Mouse (Mus musculus) sigmoid colon, adult 10 weeks (tissue): Measurements from ENCODE around the gene Olfr1513. TPM values are rescaled to one million over a fixed set of nuclear protein-coding genes. Genes with fewer than 3 reads are reported as not detected.

Source experiments
- polyA plus RNA-seq: library from polyadenylated mRNA; stranded (reverse); fragments of 350-450 nt; fragmentation: Illumina TruSeq; extraction: RNeasy Lipid Tissue Mini Kit (QIAGEN cat#74804); gene quantifications from one replicate; pipeline ENCODE4 v1.2.3, GENCODE M21; 2014; ENCODE audit warnings: low read depth, low replicate concordance

The Olfr1513 gene
- not detected for polyA plus RNA-seq

DNA sequence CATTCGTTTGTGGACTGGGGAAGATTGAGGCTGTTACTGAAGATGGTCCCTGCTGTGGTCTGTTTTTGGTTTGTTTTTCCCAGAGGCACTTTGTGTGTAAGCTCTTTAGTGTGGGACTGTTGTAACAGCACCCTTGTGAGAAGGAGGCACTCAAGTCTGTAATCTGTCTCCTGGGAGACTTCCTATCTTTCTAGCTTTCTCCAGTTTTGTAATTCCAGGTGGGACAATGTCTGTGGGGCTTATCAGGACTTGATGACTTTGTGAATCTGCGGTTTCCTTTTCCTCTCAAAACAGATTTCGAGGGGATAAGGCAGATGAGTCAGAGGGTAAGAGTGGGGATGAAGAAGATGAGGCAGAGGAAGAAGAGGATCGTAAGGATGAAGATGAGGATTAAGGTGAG lies at the start of gene Olfr1513:
Gene Olfr1513 (minus strand): TSS at position 101 of the 400 bp plus-strand sequence.

DNA sequence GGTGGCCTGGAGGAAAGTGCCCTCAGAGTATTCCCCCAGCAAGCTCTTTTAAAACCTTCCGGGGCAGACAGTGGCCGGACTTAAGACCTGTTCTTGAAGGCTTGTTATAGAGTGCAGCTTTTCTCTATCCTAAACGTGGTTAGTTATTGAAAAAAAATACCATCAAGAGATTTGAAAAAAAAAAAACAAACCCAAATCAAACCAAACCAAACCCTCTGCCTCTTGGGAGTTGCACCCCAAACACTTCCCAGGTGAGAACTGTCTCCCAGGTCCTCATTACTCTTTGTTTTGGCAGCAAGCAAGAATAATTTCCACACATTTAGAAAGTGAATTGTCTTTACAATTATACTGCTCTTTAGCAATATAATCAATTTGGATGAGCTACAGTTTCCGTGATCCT lies 41.1 kb upstream of the Olfr1513 start, which contains the start of gene Olfr1511:
Gene Olfr1511 (minus strand): TSS at position 101 of the 400 bp plus-strand sequence.

DNA sequence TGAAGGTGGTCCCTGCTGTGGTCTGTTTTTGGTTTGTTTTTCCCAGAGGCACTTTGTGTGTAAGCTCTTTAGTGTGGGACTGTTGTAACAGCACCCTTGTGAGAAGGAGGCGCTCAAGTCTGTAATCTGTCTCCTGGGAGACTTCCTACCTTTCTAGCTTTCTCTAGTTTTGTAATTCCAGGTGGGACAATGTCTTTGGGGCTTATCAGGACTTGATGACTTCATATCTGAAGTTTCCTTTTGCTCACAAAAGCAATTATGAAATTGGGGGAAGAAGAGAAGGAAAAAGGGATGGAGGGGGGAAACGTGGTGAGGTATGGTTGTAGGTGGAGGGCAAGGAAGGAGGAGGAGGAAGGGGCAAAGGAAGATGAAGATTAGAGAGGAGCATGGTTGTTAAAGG lies 22.9 kb upstream of the Olfr1513 start, which contains the start of gene Olfr1512:
Gene Olfr1512 (minus strand): TSS at position 101 of the 400 bp plus-strand sequence.

DNA sequence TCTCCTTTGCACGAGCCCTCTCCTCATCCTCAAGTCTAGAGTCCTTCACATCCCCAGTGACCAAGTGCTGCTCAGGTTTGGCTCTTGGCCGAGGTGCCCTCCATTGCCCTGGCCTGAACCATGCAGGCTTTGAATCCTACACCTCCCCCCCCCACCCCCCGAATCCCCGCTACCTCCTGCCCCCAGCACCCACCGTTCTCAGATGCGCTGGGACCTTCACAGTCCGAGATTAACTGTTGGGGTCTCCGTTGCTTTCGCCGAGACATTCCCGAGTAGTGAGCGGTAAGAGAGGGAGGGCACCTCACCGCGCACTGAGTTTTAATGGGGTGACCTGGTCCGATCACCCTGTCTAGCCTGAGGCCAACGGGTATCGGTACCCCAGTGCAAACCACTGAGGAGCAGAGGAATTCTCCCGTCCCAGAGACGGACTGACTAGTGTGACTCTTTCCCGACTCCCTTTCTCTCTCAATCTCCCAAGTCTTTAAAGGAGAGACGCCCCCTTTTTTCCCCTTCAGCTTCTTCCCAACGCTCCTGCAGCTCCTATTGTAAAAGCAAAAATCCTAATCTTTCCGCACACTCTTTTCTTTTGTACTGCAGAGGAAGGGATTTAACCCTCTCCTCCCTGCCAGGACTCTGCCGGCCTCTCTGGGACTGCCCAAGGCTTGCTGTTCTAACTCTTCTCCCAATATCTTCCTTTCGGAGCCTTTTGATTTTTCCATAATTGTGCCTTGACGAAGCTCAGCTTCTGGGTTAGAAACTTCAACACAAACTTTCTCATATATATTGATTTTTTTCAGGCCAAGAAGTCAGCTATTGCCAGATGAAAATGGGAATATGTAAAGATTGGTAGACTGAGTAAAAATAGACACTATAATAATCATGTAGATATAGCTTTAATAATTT lies 28.0 kb downstream of the Olfr1513 start, which contains the start of gene Sall2:
Gene Sall2 (minus strand): TSS at position 853 of the 903 bp plus-strand sequence.

DNA sequence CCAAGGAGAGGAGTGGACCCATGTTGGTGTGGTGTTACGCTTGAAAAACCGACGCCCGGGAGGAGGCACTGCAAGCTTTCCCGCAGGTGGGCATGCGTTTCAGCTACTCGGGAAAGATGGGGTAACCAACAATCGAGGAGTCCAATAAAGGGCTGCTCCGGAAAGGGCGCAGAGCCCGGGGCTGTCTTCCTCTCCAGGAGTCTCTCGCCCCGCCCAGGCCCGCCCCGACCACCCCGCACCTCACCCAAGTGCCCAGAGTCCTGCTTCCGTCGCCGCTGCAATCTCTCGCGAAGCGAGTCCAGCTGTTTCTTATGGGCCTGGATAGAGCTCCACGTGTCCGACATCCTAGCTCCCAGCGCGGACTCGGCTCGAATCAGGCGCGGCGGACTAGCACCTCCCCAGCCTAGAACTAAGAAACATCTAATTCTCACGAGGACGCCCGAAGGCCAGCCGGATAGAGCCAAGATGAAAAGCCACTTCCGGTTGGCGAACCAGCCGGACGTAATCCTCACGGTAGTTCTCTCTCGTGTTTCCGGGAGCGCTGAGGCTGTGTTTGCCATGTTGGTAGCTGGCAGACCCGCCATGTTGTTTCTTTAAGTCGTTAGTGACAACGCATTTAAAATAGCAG lies 51.5 kb downstream of the Olfr1513 start, which contains the start of gene Mettl3:
Gene Mettl3 (minus strand): TSS at position 485 of the 628 bp plus-strand sequence.

Other genes with a start within 250 kb of the Olfr1513 start
- gene Rpgrip1, start 245.7 kb downstream of the Olfr1513 start, polyA plus RNA-seq: 5.5 TPM
- 63.7 TPM for gene Supt16, start 159.0 kb downstream of the Olfr1513 start, polyA plus RNA-seq
- gene Chd8, start 98.6 kb downstream of the Olfr1513 start, polyA plus RNA-seq: 73.2 TPM
- gene Tox4, start 77.3 kb downstream of the Olfr1513 start, polyA plus RNA-seq: 40.6 TPM
- 14.8 TPM for gene Rab2b, start 76.9 kb downstream of the Olfr1513 start, polyA plus RNA-seq
- gene Mettl3, start 51.3 kb downstream of the Olfr1513 start, polyA plus RNA-seq: 53.9 TPM
- gene Sall2, start 27.6 kb downstream of the Olfr1513 start, polyA plus RNA-seq: 1.3 TPM
- not detected for gene Olfr1512, start 22.8 kb upstream of the Olfr1513 start, polyA plus RNA-seq
- gene Olfr1511, start 41.0 kb upstream of the Olfr1513 start, polyA plus RNA-seq: not detected
- not detected for gene Olfr1510, start 58.0 kb upstream of the Olfr1513 start, polyA plus RNA-seq
- gene Olfr1509, start 86.6 kb upstream of the Olfr1513 start, polyA plus RNA-seq: not detected
- gene Olfr1508, start 111.1 kb upstream of the Olfr1513 start, polyA plus RNA-seq: not detected
- gene Olfr1507, start 139.3 kb upstream of the Olfr1513 start, polyA plus RNA-seq: not detected